Comparison of ENCODE assay signal across 8 mouse cellular contexts in the genomic region with DNA sequence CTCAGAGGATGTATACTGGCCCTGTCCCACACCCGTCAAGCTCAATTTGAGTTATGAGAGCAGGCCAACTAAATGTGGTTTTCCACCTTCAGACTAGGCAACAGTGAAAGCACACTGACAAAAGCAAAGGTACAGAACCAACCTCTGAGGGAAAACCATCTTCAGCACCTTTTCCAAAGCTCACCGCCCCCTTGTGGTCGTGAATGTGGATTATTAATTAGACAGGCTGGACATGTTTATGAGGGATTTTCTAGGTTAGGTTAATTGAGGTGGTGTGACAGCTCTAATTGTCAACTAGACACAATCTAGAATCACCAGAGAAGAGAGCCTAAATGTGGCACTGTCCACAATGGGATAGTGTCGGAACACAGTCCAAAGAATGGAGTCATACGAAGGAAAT. TPM values are rescaled to one million over a fixed set of nuclear protein-coding genes. Genes with fewer than 3 reads are reported as not detected.
DNase-seq lines count a peak whose midpoint lies in the region.

No protein-coding gene starts in this region.

- peak; percentile 81 for DNase-seq in heart, adult 11 months
- DNase-seq in heart, adult 8-10 months (ENCODE audit: low spot score), result no peak
- DNase-seq in spleen, postnatal 10 days (ENCODE audit: low spot score in 2 of 2), result peak; percentile 21 to 59
- DNase-seq in spleen, adult 12 weeks (ENCODE audit: low spot score), result no peak
- DNase-seq in c-Kit-positive CD71-negative TER-119-negative erythroid progenitor cells, embryonic 14.5 days (ENCODE audit: low read depth), result peak; percentile 29
- peak; percentile 50 for DNase-seq in retina, postnatal 1 day
- DNase-seq in left cerebral cortex, adult 11 months (ENCODE audit: low spot score), result no peak
- no peak for DNase-seq in right cerebral cortex, adult 2 months (ENCODE audit: low spot score in 2 of 2)

RNA-seq across cellular contexts. Expression of a gene that starts 30.5 kb away (rescaled TPM):
- 10 to 100 TPM; 26.9 to 35.6 (median 31.4) TPM for total RNA-seq in heart, adult 8-10 months (2022)

RNA-seq across cellular contexts. Expression of a gene that starts 46.2 kb away (rescaled TPM):
- 1 to 10 TPM; 3.0 to 6.7 (median 5.4) TPM for total RNA-seq in heart, adult 8-10 months (2022)

Comparison
In these comparisons a context has a peak if more than half of its experiments do, and no peak if none do; other contexts are left out.
1. DNase-seq: peak in heart, adult 11 months (single experiment), spleen, postnatal 10 days (2 of 2), c-Kit-positive CD71-negative TER-119-negative erythroid progenitor cells, embryonic 14.5 days (single experiment) and retina, postnatal 1 day (single experiment); none in heart, adult 8-10 months (single experiment), spleen, adult 12 weeks (single experiment), left cerebral cortex, adult 11 months (single experiment) and right cerebral cortex, adult 2 months (0 of 2).